Mouse (Mus musculus) layer of hippocampus, adult 11-12 months (tissue): Measurements from ENCODE around the gene Gm9833.
"Not testable (repeated sequence)": the region's sequence is repeated elsewhere in the genome, so short reads cannot be mapped to it uniquely, and the experiment has no call there.

ENCODE experiments used
- DNase-seq: peaks from one replicate; pipeline ENCODE4 v3.0.0; 2022; ENCODE audit warnings: low spot score

Gene Gm9833

DNA sequence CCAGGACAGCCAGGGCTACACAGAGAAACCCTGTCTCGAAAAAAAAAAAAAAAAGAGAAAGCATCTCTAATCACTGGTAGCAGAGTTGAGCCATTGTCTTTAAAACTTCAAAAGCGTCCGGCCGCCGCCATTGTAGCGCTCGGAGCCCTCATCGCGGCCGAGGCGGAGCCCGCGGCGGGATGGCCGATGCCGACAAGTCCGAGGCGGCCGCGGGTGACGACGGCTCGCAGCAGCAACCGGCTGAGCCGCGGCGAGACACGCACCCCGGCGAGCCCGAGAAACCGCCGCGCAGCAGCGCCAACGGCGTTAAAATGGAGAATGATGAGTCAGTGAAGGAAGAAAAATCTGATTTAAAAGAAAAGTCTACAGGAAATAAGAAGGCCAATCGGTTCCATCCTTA, at the start of gene Gm9833:
Gene Gm9833 (plus strand): TSS at position 117 of the 400 bp plus-strand sequence.
- not testable (repeated sequence) for DNase-seq

DNA sequence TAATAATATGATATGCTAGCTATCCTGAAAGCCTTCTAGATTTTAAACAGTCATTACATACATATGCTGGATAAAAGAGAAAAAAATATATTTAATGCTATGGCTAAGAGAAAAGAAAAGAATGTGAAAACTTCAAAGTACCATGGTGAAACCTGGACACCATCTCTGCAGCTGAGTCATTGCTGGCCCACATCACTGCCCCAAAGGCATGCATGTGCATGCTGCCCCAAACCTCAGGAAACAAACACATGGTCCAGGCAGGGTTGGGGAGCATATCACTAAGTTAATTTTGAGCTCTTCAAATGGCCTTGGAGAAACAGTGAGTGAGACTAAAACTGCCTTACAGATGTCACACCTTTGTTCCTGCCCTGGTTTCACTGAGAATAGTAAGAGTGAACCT, 17.8 kb upstream of the Gm9833 start:
- DNase-seq = no peak

DNA sequence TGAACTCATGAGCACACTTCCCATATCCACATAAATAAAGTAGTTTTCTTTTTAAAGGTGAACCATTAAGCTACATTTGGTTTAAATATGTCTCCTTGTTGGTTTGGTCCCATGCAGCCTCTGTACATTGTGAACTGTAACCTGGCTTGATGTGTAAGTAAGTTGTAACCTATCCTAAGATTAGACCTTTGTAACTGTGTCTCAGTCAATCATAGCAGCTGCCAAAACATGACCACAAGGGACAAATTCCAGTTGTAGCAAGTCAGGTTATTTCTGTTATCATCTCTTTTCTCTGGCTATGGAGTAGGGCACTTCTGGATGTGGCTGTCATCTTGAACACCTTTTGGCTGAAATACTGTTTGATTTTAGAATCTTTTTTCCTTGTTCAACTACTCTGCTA, 12.1 kb upstream of the Gm9833 start:
- no peak for DNase-seq

DNA sequence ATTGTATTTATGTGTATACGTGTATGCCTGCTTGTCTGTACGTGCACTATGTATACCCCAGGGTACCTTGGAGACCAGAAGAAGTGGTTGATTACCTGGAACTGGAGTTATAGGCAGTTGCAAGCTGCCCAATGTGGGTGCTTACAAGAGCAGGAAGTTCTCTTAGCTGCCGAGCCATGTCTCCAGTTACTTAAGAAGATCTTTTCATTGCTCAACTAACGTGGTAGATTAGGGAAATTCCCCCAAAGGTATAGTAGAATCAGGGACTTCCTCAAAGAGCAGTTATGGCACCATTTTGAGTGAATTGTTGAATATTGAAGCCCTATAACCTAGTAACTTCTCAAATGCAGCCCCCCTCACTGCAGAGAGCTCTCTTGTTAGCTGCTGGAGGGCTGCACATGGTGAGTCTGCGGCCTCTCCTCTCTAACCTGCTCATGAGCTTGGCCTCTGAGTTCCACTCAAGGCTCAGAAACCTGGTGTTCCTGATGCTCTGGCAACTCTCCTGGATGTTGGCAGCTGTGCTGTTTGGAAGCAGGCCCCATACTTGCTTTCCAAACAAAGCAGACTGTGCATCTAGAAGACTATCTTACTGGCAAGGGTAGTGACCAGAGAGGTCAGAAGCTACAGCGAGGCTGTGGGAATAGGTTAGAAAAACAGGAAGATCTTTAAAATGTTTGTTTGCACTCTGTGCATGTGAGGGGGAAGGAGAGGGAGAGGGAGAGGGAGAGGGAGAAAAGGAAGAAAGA, 10.6 kb upstream of the Gm9833 start:
- no peak for DNase-seq

DNA sequence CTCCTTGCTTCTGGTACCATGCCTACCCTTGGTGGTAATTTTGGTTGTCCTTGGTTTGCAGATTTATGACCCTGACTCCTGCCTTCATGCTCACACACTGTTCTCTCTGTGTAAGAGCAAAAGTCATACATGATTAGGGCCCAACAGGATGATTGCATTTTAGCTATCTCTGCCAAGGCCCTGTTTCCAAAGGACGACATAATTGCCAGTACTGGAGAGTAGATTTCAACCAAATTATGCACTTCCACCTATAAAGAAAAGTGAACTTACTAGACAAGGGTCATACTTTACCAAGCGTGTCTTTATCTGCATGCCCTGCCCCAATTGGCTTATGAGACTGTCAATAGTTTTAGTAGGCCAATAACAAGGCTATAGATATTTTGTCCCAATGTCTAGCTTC, 9.8 kb upstream of the Gm9833 start:
- no peak for DNase-seq

DNA sequence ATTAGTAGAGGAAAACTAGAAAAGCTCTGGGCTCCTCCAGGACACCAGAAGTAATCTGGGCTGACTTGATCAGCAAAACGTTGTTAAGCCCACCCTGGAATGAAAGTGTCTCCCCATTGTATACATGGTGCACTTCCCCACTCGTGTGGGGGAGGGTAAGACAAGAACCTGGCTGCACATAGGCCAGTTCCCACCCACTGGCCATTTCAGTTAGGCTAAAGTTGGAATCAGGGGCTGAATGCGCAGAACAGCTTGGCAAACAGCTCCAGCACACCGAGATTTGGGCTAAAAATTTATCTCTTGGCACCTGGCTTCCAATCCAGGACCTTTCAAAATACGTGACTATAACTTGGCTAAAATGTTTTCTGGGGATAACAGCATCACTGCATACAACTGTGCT, 6.6 kb upstream of the Gm9833 start:
- no peak for DNase-seq

DNA sequence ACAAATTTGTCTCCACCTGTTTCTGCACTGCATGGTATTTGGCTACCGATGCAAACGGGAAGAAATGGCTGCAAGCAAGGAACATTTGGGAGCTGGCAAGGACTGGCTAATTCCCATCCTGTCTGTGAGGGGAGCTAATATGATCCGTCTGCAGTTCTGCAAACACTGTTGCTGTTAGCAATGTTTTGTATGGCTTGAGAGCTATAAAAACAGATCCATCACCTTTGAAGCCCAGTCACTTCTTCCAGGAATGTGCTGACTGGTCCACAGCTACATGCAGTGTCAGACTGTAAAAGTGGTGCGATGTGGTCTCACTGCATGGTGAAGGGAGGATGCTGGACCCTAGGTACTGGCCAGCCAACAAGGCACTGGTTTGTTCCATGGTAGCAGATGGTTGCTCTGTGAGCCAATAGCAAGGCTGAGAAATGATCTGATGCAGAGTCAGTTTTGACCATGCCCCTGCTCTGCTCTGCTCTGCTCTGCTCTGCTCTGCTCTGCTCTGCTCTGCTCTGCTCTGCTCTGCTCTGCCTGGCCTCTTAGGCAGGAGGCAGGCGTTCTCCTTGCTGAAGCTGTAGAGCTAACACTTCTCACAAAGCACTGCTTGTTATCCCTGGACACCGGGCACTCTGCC, 5.9 kb upstream of the Gm9833 start:
- DNase-seq = peak; percentile 29

DNA sequence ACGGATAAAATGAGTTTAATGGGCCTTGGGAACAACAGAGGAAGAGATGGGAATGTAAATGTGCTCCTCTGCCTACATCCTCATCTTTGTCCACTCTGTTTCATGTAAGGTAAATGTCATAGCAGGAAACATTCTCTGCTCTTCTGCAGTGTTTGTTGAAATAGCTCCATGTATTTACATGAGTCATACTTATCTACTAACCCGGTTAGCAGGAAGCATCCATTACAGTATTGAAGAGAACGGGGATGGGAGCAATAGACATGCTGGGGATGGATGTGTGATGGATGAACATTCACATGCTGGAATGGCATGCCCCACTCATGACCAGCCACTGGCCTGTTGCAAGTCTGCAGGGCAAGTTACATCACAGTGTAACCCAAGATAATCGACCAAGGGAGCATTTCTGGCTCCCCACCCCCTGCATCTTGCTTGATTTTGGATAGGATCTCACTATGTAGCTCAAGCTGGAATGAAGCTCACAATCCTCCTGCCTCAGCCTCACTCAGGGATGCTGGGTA, 5.3 kb upstream of the Gm9833 start:
- no peak for DNase-seq

DNA sequence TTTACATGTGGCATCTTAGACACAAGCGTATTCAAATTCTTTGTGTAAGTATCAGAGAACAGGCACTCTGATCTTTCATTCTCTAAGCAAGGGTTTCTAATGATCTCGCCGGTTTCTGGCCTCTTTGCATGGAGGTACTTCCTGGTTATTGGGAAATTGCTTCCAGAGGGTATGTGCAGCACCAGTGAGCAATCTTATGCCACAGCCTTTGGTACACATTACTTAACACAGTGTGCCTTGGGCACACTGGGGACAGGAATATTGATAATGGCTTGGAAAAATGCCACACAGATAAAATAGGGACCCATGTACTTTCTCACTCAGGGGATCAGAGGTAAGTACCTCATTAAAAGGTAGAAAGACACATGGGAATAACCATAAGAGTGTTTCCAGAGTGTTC, 3.8 kb upstream of the Gm9833 start:
- no peak for DNase-seq

DNA sequence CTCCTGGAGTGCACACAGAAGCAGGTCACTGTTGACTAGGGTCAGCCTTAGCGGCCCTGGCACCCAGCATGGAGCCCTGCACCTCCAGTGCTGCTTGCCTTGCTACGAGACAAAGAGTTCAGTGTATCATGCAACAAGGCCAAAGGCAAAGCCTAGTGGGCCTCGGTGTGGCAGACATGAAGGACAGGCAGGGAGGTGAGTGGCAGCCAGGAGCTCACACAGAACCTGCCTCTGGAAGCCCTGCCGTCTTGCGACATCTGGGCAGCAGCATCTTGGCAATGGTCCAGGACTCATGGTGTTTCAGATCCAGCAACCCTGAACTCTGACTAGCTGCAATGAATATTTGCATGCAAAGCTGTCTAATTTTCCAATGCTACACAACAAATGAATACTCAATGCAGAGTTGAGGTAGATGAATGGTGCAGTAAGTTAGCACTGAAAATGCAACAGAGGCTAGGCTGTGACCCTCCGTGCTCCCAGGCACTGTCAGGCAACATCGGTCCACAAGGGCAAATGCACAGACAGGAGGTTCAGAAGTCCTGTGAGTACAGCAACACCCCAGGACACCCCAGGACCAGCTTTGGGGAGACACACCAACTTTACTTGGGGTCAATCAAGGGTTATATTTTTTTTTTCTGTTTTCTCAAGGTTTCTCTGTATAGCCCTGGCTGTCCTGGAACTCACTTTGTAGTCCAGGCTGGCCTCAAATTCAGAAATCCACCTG, 2.4 kb upstream of the Gm9833 start:
- DNase-seq = no peak

DNA sequence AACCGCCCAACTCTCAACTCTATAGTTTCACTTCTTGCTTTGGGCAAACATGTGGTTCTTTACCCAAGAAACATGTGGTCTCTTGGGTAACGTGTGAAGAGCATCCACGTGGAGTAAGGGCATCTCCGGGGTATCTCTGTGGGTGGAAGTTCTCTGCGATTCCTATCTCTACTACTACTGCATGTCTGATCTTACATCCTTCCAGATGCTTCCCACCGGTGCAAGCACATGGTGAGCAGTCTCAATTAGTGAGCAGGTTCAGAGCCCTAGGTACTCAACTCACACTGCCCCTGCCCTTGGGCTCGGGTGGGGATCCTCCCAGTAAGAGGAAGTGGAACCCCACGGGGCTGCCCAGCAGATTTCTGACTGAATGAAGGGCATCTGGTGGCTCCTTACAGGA, 399 bp upstream of the Gm9833 start:
- DNase-seq = no peak

DNA sequence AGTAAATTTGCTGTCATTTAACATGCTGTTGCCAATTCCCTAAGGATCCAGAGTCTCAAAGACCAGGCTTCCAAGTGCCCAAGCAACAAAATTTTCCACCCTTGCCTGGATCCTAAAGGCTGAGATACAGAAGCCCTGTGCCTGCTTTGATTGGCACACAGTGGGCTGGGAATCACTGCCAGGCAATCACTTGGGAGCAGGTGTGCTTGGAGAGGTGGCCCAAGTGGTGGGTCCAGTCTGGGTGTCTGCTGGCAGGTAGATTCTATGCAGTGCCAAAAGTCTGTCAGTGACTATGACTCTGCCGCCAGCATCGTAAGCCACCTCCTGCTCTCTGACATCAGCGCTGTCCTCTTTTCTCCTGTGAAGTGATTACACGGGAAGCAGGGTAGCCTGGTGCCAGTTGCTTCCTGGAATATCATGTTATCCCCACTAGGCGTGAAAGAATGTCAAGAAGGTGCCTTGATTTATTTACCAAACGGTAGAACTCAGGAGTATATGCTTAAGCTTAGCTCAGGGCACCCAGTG, 3.8 kb downstream of the Gm9833 start:
- no peak for DNase-seq

DNA sequence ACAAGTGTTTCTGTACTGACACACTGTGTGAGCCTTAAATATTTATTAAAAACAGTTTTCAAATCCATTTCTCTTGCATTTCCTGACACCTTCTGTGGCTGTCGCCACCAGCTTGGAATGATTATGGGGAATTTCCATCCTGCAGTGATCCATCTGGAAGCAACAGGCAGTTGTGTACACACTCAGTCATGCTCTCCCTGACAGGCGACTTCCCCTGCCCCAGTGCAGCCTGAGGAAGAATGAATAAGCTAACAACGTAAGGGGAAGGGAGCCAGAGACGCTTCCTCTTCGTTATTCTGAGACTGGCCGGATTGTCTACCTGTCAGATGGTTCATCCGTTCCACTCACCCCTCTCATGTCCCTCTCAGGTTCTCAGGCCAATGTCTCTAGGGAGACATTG, 4.6 kb downstream of the Gm9833 start:
- DNase-seq = no peak

DNA sequence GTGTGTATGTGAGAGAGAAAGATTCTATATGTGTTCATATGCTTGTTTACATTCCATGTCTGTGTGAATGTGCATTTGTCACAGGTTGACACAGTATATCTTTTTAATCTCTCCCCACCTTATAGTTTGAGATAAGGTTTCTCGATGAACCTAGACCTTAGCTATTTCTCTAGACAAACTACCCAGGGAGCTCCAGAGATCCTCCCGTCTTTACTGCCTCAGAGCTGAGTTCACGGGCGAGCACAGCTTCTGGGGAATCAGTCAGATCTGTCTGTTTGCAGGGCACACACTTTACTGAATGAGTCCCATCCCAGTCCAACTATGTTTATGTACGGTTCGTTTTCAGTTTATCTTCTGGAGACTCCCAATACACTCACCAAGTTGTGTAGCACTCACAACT, 5.0 kb downstream of the Gm9833 start:
- no peak for DNase-seq

DNA sequence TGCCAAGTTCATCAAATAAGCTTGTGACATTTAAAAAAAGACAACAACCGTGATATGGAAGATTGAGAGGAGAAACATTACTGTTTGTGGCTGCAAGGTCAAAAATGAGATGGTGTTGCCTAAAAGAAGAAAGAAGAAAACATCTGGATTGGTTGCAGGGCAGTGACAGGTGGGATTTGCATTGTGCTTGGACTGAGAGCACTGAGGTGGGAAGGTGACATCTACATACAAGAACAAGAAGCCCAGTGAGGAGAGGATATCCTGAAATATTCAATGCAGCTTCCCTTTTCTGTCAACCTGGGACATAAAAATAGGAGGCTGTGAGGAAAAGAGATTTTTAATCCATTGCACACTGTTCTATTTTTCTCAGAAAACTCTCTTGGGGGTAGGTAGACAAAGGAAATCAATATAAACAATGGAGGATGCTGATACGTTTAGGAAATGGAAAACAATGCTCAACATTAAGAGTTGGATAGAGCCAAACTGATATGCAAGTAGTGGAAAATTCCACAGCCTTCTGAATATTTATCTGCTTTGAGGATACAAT, 7.2 kb downstream of the Gm9833 start:
- no peak for DNase-seq

DNA sequence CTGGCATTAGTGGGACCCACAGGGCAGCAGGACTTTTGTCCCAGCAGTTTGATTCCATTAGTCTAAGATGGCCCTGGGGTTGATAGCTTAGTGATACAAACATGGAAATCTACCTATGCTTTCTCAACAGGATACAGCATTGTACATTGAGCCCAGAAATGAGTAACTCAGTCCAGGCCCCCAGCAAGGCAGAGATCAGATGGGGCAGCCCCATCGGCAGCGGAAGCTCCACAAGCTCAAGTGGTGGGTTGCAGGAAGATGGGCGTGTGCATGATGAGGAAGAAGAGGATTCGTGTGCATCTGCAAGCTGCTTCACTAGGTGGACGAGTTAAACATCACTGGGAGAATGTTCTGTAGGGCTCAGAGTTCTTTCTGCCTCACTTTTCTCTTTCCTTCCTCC, 11.8 kb downstream of the Gm9833 start:
- DNase-seq = no peak

DNA sequence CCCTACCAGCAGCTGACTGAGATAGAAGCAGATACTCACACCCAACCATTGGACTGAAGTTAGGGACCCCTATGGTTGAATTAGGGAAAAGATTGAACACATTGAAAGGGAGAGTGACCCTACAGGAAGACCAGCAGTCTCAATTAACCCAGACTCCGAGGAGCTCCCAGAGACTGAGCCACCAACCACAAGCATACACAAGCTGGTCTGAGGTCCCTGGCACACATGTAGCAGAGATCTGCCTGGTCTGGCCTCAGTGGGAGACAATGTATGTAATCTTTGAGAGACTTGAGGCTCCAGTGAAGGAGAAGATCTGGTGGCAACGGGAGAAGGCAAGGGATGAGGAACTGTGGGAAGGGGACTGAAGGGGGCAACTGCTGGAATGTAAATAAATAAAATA, 23.7 kb downstream of the Gm9833 start:
- DNase-seq = no peak

DNA sequence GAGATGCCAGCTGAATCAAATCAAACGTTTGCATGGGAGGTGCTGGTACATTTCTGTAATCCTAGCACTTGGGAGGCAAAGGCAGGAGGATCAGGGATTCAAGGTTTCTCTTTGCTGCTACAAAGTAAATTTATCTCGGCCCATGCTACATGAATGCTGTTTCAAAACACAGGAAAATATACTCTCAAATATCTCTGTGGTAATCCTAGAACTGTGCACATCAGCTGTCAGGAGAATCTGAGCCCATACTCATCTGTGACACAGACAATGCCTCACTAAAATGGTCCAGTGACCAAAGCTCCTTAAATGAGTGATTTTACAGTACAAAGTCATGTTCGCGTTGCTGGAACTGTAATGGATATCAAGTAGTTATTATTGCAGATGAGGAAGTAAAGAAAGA, 24.3 kb downstream of the Gm9833 start:
- no peak for DNase-seq

DNA sequence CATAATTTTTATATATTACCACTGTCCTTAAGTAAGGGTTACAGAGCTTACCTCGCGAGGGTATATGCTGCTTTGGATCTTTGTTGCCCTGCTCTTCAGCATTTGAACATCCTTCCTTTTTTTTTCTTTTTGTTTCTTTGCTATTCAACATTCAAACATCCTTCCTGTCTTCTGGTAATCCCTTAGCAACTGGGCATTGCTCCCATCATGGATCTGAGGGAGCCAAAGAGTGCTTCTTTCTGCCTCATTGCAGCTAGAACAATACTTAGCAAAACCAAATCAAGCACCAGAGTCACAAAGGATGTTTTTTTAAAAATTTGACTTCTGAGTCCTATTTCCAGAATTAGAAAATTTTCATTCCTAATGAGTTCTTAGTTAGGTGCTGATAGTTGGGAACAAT, 24.8 kb downstream of the Gm9833 start:
- no peak for DNase-seq

DNA sequence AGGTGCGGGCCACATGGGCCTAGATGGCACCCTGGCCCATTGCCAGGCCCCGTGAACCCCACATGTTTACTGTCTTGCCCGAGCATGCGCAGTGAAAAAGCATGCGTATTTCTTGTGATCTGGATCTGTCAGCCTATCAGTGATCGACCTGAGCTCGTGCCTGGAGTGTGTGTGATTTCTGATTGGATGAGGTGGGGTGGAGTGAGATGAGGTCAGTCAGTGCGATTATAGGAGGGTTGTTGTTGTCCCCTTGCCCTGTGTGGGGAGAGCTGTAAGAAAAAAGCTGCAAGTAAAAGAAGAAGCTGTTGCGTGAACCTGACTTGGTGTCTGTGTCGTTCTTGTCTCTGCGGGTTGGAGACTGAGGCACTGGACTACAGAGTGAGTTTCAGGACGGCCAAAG, 28.6 kb downstream of the Gm9833 start:
- no peak for DNase-seq

DNA sequence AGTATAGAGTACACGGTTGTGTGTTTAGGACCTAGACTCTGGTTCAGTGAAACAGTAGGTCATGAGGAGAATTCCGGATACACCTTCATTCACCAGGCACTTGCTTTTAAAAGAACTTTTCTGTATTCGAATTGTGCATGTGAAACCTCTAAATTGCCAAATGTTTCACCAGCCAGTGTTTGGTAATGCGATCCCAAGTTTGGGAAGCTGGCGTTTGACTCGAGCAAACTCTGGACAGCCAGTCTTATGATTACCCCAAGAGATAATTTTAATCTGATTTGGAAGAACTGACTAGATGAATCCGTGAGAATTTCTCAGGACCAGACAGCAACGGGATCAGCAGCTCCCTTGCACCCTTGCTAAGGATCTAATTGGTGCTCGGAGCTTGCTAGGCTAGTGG, 33.3 kb downstream of the Gm9833 start:
- DNase-seq = no peak

DNA sequence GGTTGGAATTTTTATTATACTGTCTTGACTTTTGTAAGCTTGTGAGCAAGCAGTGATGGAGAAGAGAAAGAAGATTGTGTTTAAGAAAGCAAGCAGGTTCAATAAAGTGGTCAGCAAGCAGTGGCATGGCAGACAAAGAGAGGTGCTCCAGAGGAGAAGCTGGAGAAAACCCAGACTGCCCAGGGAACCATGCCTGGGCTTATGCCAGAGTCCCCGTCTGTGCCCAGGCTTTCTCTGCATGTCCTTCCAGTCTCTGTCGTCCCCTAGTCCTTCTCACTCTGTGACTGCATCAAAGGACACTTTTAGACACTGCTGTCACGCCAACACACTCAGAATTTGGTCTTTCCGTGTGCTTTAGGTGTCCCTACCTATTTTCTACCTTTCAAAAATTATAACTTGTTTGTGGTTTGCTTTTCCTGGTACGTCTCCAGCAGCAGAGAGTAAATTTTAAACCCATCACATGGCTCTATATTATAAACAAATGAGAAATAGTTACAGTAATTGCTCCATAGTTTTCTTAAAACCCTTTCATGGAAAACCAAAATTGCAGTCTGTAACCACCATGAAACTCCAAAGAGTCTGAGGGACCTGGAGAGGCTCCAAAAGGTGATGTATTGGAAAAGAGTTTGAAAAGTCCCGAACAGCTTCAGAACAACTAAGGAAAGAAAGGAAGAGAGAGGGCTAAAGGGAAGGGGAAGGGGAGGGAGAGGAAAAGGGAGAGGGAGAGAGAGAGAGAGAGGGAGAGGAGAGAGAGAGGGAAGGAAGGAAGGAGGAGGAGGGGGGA, 34.2 kb downstream of the Gm9833 start:
- no peak for DNase-seq
